Mouse (Mus musculus): ENCODE measurements at regions not wholly inside any gene's neighbourhood (a gene's known extent, or its start where the extent isn't known, plus 50 kb on each side); places are given as distances from the start of the nearest gene placed in this dataset.

- no peak for DNase-seq
Measured at GRCm38 (mm10) chr1:13938344-13938743, 2154.8 kb downstream of the 4930444P10Rik start.

- DNase-seq: no peak
Measured at GRCm38 (mm10) chr1:13935938-13936491, 2157.1 kb downstream of the 4930444P10Rik start.

- no peak for DNase-seq
Measured at GRCm38 (mm10) chr1:13928679-13929078, 2164.4 kb downstream of the 4930444P10Rik start.

GRCm38 (mm10) chr1:13927964-13928363, 2165.2 kb downstream of the 4930444P10Rik start:
- no peak for DNase-seq

GRCm38 (mm10) chr1:13925994-13926393, 2167.1 kb downstream of the 4930444P10Rik start:
- no peak for DNase-seq

- no peak for DNase-seq
Measured at GRCm38 (mm10) chr1:13915216-13915615, 2177.9 kb downstream of the 4930444P10Rik start.

- DNase-seq: no peak
Measured at GRCm38 (mm10) chr1:13879126-13879525, 2214.0 kb downstream of the 4930444P10Rik start.

- no peak for DNase-seq
Measured at GRCm38 (mm10) chr1:13873925-13874324, 2219.2 kb downstream of the 4930444P10Rik start.

GRCm38 (mm10) chr1:13872536-13872935, 2220.6 kb downstream of the 4930444P10Rik start:
- DNase-seq: no peak

- no peak for DNase-seq
Measured at GRCm38 (mm10) chr1:13870631-13871286, 2222.4 kb downstream of the 4930444P10Rik start.

GRCm38 (mm10) chr1:13865713-13866112, 2227.4 kb downstream of the 4930444P10Rik start:
- DNase-seq: no peak

GRCm38 (mm10) chr1:13863712-13864111, 2229.4 kb downstream of the 4930444P10Rik start:
- DNase-seq: no peak

- DNase-seq: no peak
Measured at GRCm38 (mm10) chr1:13861070-13861511, 2232.0 kb downstream of the 4930444P10Rik start.

GRCm38 (mm10) chr1:13860469-13860868, 2232.7 kb downstream of the 4930444P10Rik start:
- DNase-seq: no peak

GRCm38 (mm10) chr1:13859723-13860122, 2233.4 kb downstream of the 4930444P10Rik start:
- DNase-seq: no peak

- no peak for DNase-seq
Measured at GRCm38 (mm10) chr1:13858371-13859018, 2234.6 kb downstream of the 4930444P10Rik start.

GRCm38 (mm10) chr1:13856998-13857397, 2236.1 kb downstream of the 4930444P10Rik start:
- DNase-seq: no peak

GRCm38 (mm10) chr1:13851144-13851543, 2242.0 kb downstream of the 4930444P10Rik start:
- no peak for DNase-seq

- no peak for DNase-seq
Measured at GRCm38 (mm10) chr1:13849071-13849470, 2244.1 kb downstream of the 4930444P10Rik start.

GRCm38 (mm10) chr1:13846336-13846865, 2246.7 kb downstream of the 4930444P10Rik start:
- no peak for DNase-seq

GRCm38 (mm10) chr1:13840309-13840622, 2252.9 kb downstream of the 4930444P10Rik start:
- no peak for DNase-seq

GRCm38 (mm10) chr1:13839619-13840308, 2253.4 kb downstream of the 4930444P10Rik start:
- no peak for DNase-seq
